Mouse (Mus musculus) kidney, embryonic 14.5 days (tissue): ENCODE measurements at regions not wholly inside any gene's neighbourhood (a gene's known extent, or its start where the extent isn't known, plus 50 kb on each side); places are given as distances from the start of the nearest gene placed in this dataset.

Experiments used
- ATAC-seq: fragments of 200-750 bp; cut with Nextera tagmentation; 2 replicates; pipeline ENCODE4 v1.8.0; 2017; ENCODE audit warnings: moderate number of reproducible peaks, mild to moderate bottlenecking, moderate TSS enrichment, moderate library complexity; ENCODE audit not compliant: low FRiP score, low TSS enrichment
- H3K27ac ChIP-seq: fragments of 300-500 bp; sonication (generic); 2 replicates; pipeline ENCODE4 v1.5.1; 2014; ENCODE audit warnings: low read depth, mild to moderate bottlenecking, low read length, moderate library complexity, mixed read lengths
- H3K27me3 ChIP-seq: fragments of 300-500 bp; sonication (generic); 2 replicates; pipeline ENCODE4 v1.6.1; 2014; ENCODE audit warnings: mild to moderate bottlenecking, low read length; ENCODE audit not compliant: control insufficient read depth, insufficient read depth
- H3K36me3 ChIP-seq: fragments of 300-500 bp; sonication (generic); 2 replicates; pipeline ENCODE4 v1.6.1; 2014; ENCODE audit warnings: low read length, mixed read lengths; ENCODE audit not compliant: control insufficient read depth, insufficient read depth
- H3K4me1 ChIP-seq: fragments of 300-500 bp; sonication (generic); 2 replicates; pipeline ENCODE4 v1.6.1; 2014; ENCODE audit warnings: low read length, mixed read lengths; ENCODE audit not compliant: control insufficient read depth, insufficient read depth
- H3K4me2 ChIP-seq: fragments of 300-500 bp; sonication (generic); replicated peaks from 2 replicates; pipeline ENCODE4 v1.6.1; 2014; ENCODE audit warnings: low read depth, mild to moderate bottlenecking, low read length
- H3K4me3 ChIP-seq: fragments of 300-500 bp; sonication (generic); 2 replicates; pipeline ENCODE4 v1.5.1; 2014; ENCODE audit warnings: mild to moderate bottlenecking, low read length
- H3K9ac ChIP-seq: fragments of 300-500 bp; sonication (generic); 2 replicates; pipeline ENCODE4 v1.6.1; 2014; ENCODE audit warnings: low read depth, mild to moderate bottlenecking, low read length, moderate library complexity
- H3K9me3 ChIP-seq: fragments of 300-500 bp; sonication (generic); 2 replicates; pipeline ENCODE4 v1.6.1; 2016; ENCODE audit warnings: low read length; ENCODE audit not compliant: control insufficient read depth
- WGBS: fragments of 180-500 bp; shearing (Covaris S2); extraction: QIAGEN DNeasy Blood & Tissue Kit; methylation state at CpG from one replicate; pipeline ENCODE4 v1.1.7; 2014; 5-methylcytosine and 5-hydroxymethylcytosine counted together

GRCm38 (mm10) chr15:60762071-60762470 is 91.5 kb downstream of the Fam84b start:
- no peak overlapping the region for H3K9ac ChIP-seq
- H3K9me3 ChIP-seq: no peaks in the 10 kb centered on the region
- no peak for ATAC-seq
- no peaks in the 10 kb centered on the region for H3K36me3 ChIP-seq
- no peak overlapping the region for H3K4me2 ChIP-seq
- H3K4me3 ChIP-seq: no peak overlapping the region
- no peaks in the 10 kb centered on the region for H3K4me1 ChIP-seq
- no peaks in the 10 kb centered on the region for H3K27me3 ChIP-seq
- 64% methylated on average over 2 of the region's 2 CpGs for WGBS
- no peak overlapping the region for H3K27ac ChIP-seq

- H3K27me3 ChIP-seq: no peaks in the 10 kb centered on the region
- H3K4me1 ChIP-seq: no peaks in the 10 kb centered on the region
- H3K27ac ChIP-seq: no peak overlapping the region
- no peaks in the 10 kb centered on the region for H3K9me3 ChIP-seq
- ATAC-seq: peak; percentile 87
- H3K4me3 ChIP-seq: no peak overlapping the region
- 29% methylated on average over 6 of the region's 6 CpGs for WGBS
- H3K9ac ChIP-seq: no peak overlapping the region
- no peaks in the 10 kb centered on the region for H3K36me3 ChIP-seq
- H3K4me2 ChIP-seq: no peak overlapping the region
These were observed 93.6 kb downstream of the Fam84b start for GRCm38 (mm10) chr15:60760015-60760437.

- Histone ChIP-seq H3K4me1 (no peaks in the 10 kb centered on the region), H3K4me3 (no peak overlapping the region), H3K9ac (no peak overlapping the region), H3K4me2 (no peak overlapping the region), H3K27me3 (no peaks in the 10 kb centered on the region), H3K27ac (no peak overlapping the region), H3K9me3 (no peaks in the 10 kb centered on the region), H3K36me3 (no peaks in the 10 kb centered on the region)
- no peak for ATAC-seq
- 91% methylated on average over 5 of the region's 5 CpGs for WGBS
These were observed 99.3 kb downstream of the Fam84b start for GRCm38 (mm10) chr15:60754246-60754645.

GRCm38 (mm10) chr15:60739598-60739997 is 114.0 kb downstream of the Fam84b start:
- no peaks in the 10 kb centered on the region for H3K36me3 ChIP-seq
- WGBS: 58% methylated on average over 2 of the region's 2 CpGs
- no peak overlapping the region for H3K27ac ChIP-seq
- no peak overlapping the region for H3K9ac ChIP-seq
- no peaks in the 10 kb centered on the region for H3K9me3 ChIP-seq
- no peaks in the 10 kb centered on the region for H3K27me3 ChIP-seq
- no peak overlapping the region for H3K4me2 ChIP-seq
- H3K4me3 ChIP-seq: no peak overlapping the region
- no peak for ATAC-seq
- no peaks in the 10 kb centered on the region for H3K4me1 ChIP-seq

GRCm38 (mm10) chr15:60738258-60738657 is 115.3 kb downstream of the Fam84b start:
- H3K36me3 ChIP-seq: no peaks in the 10 kb centered on the region
- 83% methylated on average over 3 of the region's 3 CpGs for WGBS
- H3K9me3 ChIP-seq: no peaks in the 10 kb centered on the region
- H3K27me3 ChIP-seq: no peaks in the 10 kb centered on the region
- H3K4me2 ChIP-seq: no peak overlapping the region
- no peaks in the 10 kb centered on the region for H3K4me1 ChIP-seq
- no peak overlapping the region for H3K27ac ChIP-seq
- ATAC-seq: no peak
- H3K4me3 ChIP-seq: no peak overlapping the region
- no peak overlapping the region for H3K9ac ChIP-seq

GRCm38 (mm10) chr15:60732416-60732815 is 121.2 kb downstream of the Fam84b start:
- no peak overlapping the region for H3K4me2 ChIP-seq
- no peaks in the 10 kb centered on the region for H3K27me3 ChIP-seq
- H3K9ac ChIP-seq: no peak overlapping the region
- H3K4me3 ChIP-seq: no peak overlapping the region
- H3K27ac ChIP-seq: no peak overlapping the region
- no peaks in the 10 kb centered on the region for H3K36me3 ChIP-seq
- ATAC-seq: peak; percentile 20; the same call in 1 of the 2 replicates
- peaks cover 8% of the 10 kb centered on the region; the same call in 1 of the 2 replicates for H3K4me1 ChIP-seq
- no peaks in the 10 kb centered on the region for H3K9me3 ChIP-seq

- Histone ChIP-seq H3K36me3 (no peaks in the 10 kb centered on the region), H3K4me2 (peak overlapping the region; percentile 26; the same call in 1 of the 2 replicates), H3K9me3 (no peaks in the 10 kb centered on the region), H3K4me1 (peaks cover 8% of the 10 kb centered on the region; the same call in 1 of the 2 replicates), H3K9ac (no peak overlapping the region), H3K27me3 (no peaks in the 10 kb centered on the region), H3K4me3 (no peak overlapping the region; the same call in 1 of the 2 replicates), H3K27ac (no peak overlapping the region)
- no peak; the same call in 1 of the 2 replicates for ATAC-seq
- 50% methylated on average over 9 of the region's 9 CpGs for WGBS
These were observed 124.8 kb downstream of the Fam84b start for GRCm38 (mm10) chr15:60728754-60729153.

- H3K4me2 ChIP-seq: peak overlapping the region; percentile 26; the same call in 1 of the 2 replicates
- peak; percentile 92 for ATAC-seq
- H3K27ac ChIP-seq: no peak overlapping the region
- no peaks in the 10 kb centered on the region for H3K36me3 ChIP-seq
- 32% methylated on average over 4 of the region's 4 CpGs for WGBS
- peaks cover 8% of the 10 kb centered on the region; the same call in 1 of the 2 replicates for H3K4me1 ChIP-seq
- no peaks in the 10 kb centered on the region for H3K27me3 ChIP-seq
- H3K9ac ChIP-seq: no peak overlapping the region
- H3K4me3 ChIP-seq: no peak overlapping the region; the same call in 1 of the 2 replicates
- H3K9me3 ChIP-seq: no peaks in the 10 kb centered on the region
These were observed 125.2 kb downstream of the Fam84b start for GRCm38 (mm10) chr15:60728337-60728736.

- 87% methylated on average over 5 of the region's 5 CpGs for WGBS
- Histone ChIP-seq H3K4me1 (no peaks in the 10 kb centered on the region), H3K27ac (no peak overlapping the region), H3K36me3 (no peaks in the 10 kb centered on the region), H3K9ac (no peak overlapping the region), H3K4me2 (no peak overlapping the region), H3K27me3 (no peaks in the 10 kb centered on the region), H3K9me3 (no peaks in the 10 kb centered on the region), H3K4me3 (no peak overlapping the region)
- no peak for ATAC-seq
These were observed 134.2 kb downstream of the Fam84b start for GRCm38 (mm10) chr15:60719332-60719731.
